Mouse (Mus musculus): ENCODE results near the gene Sidt1.

- TF ChIP-seq CTCF (IDR thresholded peaks at IDR 0.05; ENCODE audit: low read depth) (no peak), EP300 (IDR thresholded peaks at IDR 0.05; ENCODE audit: low read depth) (no peak)
Observed at GRCm38 (mm10) chr16:44302126-44302892, 30.7 kb downstream of the Sidt1 start.

All from liver, embryonic 14.5 days (tissue).